Mouse (Mus musculus): ENCODE results near the gene Actr6. TPM values are rescaled to one million over a fixed set of nuclear protein-coding genes. Genes with fewer than 3 reads are reported as not detected.

The Actr6 gene
- polyA plus RNA-seq, 1 experiment from 2014 or later, result 50.9 TPM

DNA sequence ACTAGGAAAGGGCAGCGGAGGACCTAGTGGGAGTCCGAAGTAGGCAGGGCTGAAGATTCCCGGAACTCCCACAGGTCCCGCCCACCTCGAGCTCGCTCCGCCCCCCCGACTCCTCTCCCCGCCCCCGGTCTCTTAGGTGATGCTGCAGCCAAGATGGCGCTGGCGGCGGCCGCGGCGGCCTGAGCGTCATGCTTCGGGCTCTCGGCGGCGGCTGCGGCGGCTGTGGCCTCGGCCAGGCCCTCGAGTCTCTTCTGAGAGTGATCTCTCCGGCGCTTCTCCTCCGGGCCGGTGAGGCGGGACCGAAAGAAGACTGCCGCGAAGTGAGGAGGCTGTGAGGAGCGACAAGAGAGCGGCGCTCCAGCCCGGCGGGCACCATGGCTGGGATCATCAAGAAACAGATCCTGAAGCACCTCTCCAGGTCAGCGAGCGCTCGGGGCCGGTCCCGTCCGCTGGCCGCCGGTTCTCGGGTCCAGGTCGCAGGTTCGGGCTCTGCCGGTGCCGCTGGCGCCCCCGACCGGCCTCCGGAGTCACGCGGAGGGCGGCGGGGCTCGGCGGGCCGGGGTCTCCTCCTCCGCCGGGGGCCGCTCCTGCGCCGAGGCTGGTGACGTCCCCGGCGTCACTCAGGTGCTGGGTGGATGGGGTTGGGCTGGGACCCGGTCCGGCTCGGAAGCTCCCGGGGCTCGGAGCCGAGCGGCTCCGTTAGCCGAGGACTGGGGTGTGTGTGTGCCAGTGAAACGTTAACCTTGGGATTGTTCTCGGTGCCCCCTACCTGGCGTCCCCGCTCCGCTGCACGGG is 13.0 kb upstream of the Actr6 start, which contains the start of gene Uhrf1bp1l:
TSS of gene Uhrf1bp1l (plus strand) at position 121 of the 795 bp plus-strand sequence.
- Histone ChIP-seq H3K9me3 (replicated peaks; ENCODE audit: control insufficient read depth, low read length) (no peaks in the 10 kb centered on the region), H3K9ac (replicated peaks; ENCODE audit: low read length) (peak within 1 kb of the TSS; percentile 95), H3K27ac (replicated peaks; ENCODE audit: low read depth, low read length) (peak within 1 kb of the TSS; percentile 80), H3K4me3 (ENCODE audit: low read depth, low read length) (peak within 1 kb of the TSS; percentile 88), H3K4me2 (ENCODE audit: low read depth, low read length) (peak within 1 kb of the TSS; percentile 58), H3K4me1 (ENCODE audit: control insufficient read depth, insufficient read depth, low read length) (no peaks in the 10 kb centered on the region), H3K27me3 (ENCODE audit: control insufficient read depth, insufficient read depth, low read length) (no peaks in the 10 kb centered on the region), H3K36me3 (replicated peaks; ENCODE audit: control insufficient read depth, insufficient read depth, low read depth, low read length) (no peaks in the 10 kb centered on the region)
- under 1% methylated on average over 83 of the region's 85 CpGs for WGBS
- DNase-seq (ENCODE audit: low spot score) (peak; percentile 95), ATAC-seq (replicated peaks; ENCODE audit: insufficient number of reproducible peaks, low FRiP score, low TSS enrichment, low read depth) (peak; percentile 94)

DNA sequence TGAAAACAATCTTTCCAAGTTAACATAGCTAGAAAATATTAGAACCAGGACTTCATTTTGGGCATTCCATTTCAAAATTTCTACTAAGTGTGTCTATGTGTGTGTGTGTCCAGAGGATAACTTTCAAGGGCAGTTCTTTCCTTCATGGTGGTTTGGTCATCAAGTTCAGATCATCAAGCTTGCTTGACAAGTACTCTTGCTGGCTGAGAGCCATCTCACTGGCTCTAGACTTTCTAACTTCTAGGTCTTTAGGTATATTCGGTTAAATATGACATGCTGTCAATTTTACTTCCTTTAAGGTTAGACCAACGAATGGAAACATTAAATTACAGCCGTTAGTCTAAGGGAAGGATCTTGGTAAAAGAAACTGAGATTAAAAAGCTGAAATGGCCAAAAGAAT is 12.2 kb upstream of the Actr6 start:
- WGBS, result 30% methylated on average over 3 of the region's 3 CpGs
- H3K4me1 ChIP-seq (ENCODE audit: control insufficient read depth, insufficient read depth, low read length), result no peaks in the 10 kb centered on the region
- H3K27ac ChIP-seq (replicated peaks; ENCODE audit: low read depth, low read length), result no peak overlapping the region

DNA sequence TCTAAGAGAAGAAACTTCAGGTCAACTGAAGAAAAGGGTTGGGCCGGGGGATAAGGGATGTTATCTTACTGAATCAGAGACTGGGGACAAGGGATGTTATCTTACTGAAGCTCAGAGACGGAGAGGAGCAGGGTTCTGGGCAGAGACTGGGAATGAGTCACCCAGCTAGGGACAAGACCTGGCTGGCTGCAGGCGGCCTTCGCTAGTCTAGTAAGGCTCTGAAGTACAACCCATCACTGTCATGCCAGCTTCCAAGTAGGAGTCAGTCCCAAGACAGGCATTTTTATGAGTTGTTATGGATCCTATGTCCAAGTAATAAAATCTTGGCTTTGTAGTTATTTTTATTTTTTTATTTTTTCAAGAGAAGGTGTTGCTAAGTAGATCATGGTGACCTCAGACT is 11.2 kb upstream of the Actr6 start:
- no peaks in the 10 kb centered on the region for H3K27me3 ChIP-seq (ENCODE audit: control insufficient read depth, insufficient read depth, low read length)
- no peaks in the 10 kb centered on the region for H3K36me3 ChIP-seq (replicated peaks; ENCODE audit: control insufficient read depth, insufficient read depth, low read depth, low read length)
- ATAC-seq (replicated peaks; ENCODE audit: insufficient number of reproducible peaks, low FRiP score, low TSS enrichment, low read depth), result no peak
- H3K9ac ChIP-seq (replicated peaks; ENCODE audit: low read length), result no peak overlapping the region
- no peak overlapping the region for H3K27ac ChIP-seq (replicated peaks; ENCODE audit: low read depth, low read length)
- H3K4me2 ChIP-seq (ENCODE audit: low read depth, low read length), result no peak overlapping the region
- no peaks in the 10 kb centered on the region for H3K4me1 ChIP-seq (ENCODE audit: control insufficient read depth, insufficient read depth, low read length)
- WGBS, result 91% methylated on average over 4 of the region's 4 CpGs
- no peak overlapping the region for H3K4me3 ChIP-seq (ENCODE audit: low read depth, low read length)
- DNase-seq (ENCODE audit: low spot score), result no peak
- no peaks in the 10 kb centered on the region for H3K9me3 ChIP-seq (replicated peaks; ENCODE audit: control insufficient read depth, low read length)

More for the DNA sequence above, 12.2 kb upstream of the Actr6 start:
- H3K9me3 ChIP-seq (replicated peaks; ENCODE audit: control insufficient read depth, low read length), result no peaks in the 10 kb centered on the region
- ATAC-seq (replicated peaks; ENCODE audit: insufficient number of reproducible peaks, low FRiP score, low TSS enrichment, low read depth) (no peak), DNase-seq (ENCODE audit: low spot score) (no peak)
- H3K4me3 ChIP-seq (ENCODE audit: low read depth, low read length), result peak overlapping the region; percentile 88
- H3K27me3 ChIP-seq (ENCODE audit: control insufficient read depth, insufficient read depth, low read length), result no peaks in the 10 kb centered on the region
- H3K36me3 ChIP-seq (replicated peaks; ENCODE audit: control insufficient read depth, insufficient read depth, low read depth, low read length), result no peaks in the 10 kb centered on the region
- H3K9ac ChIP-seq (replicated peaks; ENCODE audit: low read length), result no peak overlapping the region
- H3K4me2 ChIP-seq (ENCODE audit: low read depth, low read length), result peak overlapping the region; percentile 34

DNA sequence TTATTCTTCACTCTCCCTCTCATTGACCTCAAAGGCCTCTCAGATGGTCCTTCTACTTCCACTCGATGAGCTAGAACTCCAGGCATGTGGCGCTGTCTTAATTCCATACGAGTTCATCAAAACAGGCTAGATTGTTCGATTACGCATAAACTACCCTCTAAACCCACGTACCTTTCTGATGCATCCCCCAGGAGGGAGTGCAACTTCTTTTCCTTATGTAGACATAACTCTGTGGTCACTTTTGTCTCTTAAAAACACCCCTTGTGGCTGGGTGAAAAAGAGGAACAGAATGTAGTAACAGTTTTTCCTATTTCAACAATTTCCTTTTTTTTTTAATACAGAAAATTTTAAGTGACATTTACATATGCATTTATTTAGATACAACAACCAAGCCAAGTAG is 8.9 kb upstream of the Actr6 start:
- Histone ChIP-seq H3K4me2 (ENCODE audit: low read depth, low read length) (no peak overlapping the region), H3K9ac (replicated peaks; ENCODE audit: low read length) (no peak overlapping the region), H3K36me3 (replicated peaks; ENCODE audit: control insufficient read depth, insufficient read depth, low read depth, low read length) (no peaks in the 10 kb centered on the region), H3K4me1 (ENCODE audit: control insufficient read depth, insufficient read depth, low read length) (no peaks in the 10 kb centered on the region), H3K27ac (replicated peaks; ENCODE audit: low read depth, low read length) (no peak overlapping the region), H3K27me3 (ENCODE audit: control insufficient read depth, insufficient read depth, low read length) (no peaks in the 10 kb centered on the region), H3K4me3 (ENCODE audit: low read depth, low read length) (no peak overlapping the region), H3K9me3 (replicated peaks; ENCODE audit: control insufficient read depth, low read length) (no peaks in the 10 kb centered on the region)
- WGBS, result 80% methylated on average over 6 of the region's 6 CpGs
- DNase-seq (ENCODE audit: low spot score), result no peak
- no peak for ATAC-seq (replicated peaks; ENCODE audit: insufficient number of reproducible peaks, low FRiP score, low TSS enrichment, low read depth)

DNA sequence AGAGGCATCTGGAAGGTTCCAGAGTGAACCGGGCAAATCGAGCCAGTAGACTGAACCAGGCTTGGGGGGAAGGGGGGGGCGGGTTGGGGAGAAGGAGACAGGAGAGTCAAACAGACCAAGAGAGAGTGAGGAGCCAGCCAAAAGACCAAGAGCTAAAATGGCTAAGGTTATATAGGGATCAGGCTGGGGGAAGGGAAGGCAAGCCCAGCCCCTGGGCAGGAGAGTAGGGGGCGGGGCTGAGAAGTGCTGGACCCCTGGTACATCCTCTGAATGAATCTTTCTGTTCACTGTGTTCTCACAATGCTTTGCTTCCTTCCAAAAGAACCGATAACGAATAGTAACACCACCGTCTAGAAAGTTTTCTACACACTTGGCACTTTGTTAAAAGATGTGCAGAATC is 7.6 kb upstream of the Actr6 start:
- Histone ChIP-seq H3K36me3 (replicated peaks; ENCODE audit: control insufficient read depth, insufficient read depth, low read depth, low read length) (no peaks in the 10 kb centered on the region), H3K4me2 (ENCODE audit: low read depth, low read length) (no peak overlapping the region), H3K27me3 (ENCODE audit: control insufficient read depth, insufficient read depth, low read length) (no peaks in the 10 kb centered on the region), H3K9ac (replicated peaks; ENCODE audit: low read length) (no peak overlapping the region), H3K4me3 (ENCODE audit: low read depth, low read length) (no peak overlapping the region), H3K27ac (replicated peaks; ENCODE audit: low read depth, low read length) (no peak overlapping the region), H3K9me3 (replicated peaks; ENCODE audit: control insufficient read depth, low read length) (no peaks in the 10 kb centered on the region), H3K4me1 (ENCODE audit: control insufficient read depth, insufficient read depth, low read length) (no peaks in the 10 kb centered on the region)
- no peak for DNase-seq (ENCODE audit: low spot score)
- 51% methylated on average over 7 of the region's 7 CpGs for WGBS
- no peak for ATAC-seq (replicated peaks; ENCODE audit: insufficient number of reproducible peaks, low FRiP score, low TSS enrichment, low read depth)

DNA sequence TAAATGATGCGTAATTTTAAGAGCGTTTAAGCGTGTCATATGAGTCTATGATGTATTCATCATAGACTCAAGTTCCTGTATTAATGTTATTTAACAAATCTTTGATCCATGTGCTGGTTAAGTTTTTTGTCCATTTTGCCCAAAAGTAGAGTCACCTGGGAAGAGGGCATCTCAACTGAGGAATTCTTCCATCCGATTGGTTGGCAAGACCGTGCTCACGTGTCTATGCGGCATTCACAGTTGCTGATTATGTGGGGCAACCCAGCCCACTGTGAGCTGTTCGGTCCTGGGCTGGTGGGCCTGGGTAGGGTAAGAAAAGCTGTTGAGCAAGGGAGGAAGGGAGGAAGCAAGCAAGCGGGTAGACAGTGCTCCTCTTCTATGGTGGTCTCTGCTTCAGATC is 6.3 kb upstream of the Actr6 start:
- no peak for DNase-seq (ENCODE audit: low spot score)

DNA sequence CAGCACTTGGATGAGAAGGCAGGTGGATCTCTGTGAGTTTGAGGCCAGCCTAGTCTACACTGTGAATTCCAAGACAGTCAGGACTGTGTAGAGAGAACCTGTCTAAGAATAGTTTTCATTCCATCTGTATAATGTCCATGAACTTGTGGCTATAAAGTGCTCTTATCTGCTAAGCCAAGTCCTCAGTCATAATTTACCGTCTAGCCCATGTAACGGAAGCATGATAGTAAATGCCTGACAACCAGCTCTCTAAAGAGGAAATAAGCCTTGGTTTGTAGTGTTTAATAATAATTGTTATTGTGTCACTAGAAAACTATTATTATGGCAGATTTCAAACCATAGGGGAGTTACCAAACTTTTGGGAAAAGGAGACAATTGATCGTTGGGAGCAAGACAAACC is 5.8 kb upstream of the Actr6 start:
- 91% methylated on average over 3 of the region's 3 CpGs for WGBS
- DNase-seq (ENCODE audit: low spot score) (no peak), ATAC-seq (replicated peaks; ENCODE audit: insufficient number of reproducible peaks, low FRiP score, low TSS enrichment, low read depth) (no peak)
- Histone ChIP-seq H3K27ac (replicated peaks; ENCODE audit: low read depth, low read length) (no peak overlapping the region), H3K27me3 (ENCODE audit: control insufficient read depth, insufficient read depth, low read length) (no peaks in the 10 kb centered on the region), H3K36me3 (replicated peaks; ENCODE audit: control insufficient read depth, insufficient read depth, low read depth, low read length) (no peaks in the 10 kb centered on the region), H3K4me1 (ENCODE audit: control insufficient read depth, insufficient read depth, low read length) (no peaks in the 10 kb centered on the region), H3K4me2 (ENCODE audit: low read depth, low read length) (no peak overlapping the region), H3K9ac (replicated peaks; ENCODE audit: low read length) (no peak overlapping the region), H3K4me3 (ENCODE audit: low read depth, low read length) (no peak overlapping the region), H3K9me3 (replicated peaks; ENCODE audit: control insufficient read depth, low read length) (no peaks in the 10 kb centered on the region)

More for the DNA sequence above, 6.3 kb upstream of the Actr6 start:
- H3K9me3 ChIP-seq (replicated peaks; ENCODE audit: control insufficient read depth, low read length), result no peaks in the 10 kb centered on the region
- H3K27me3 ChIP-seq (ENCODE audit: control insufficient read depth, insufficient read depth, low read length), result no peaks in the 10 kb centered on the region
- no peak overlapping the region for H3K9ac ChIP-seq (replicated peaks; ENCODE audit: low read length)
- H3K4me3 ChIP-seq (ENCODE audit: low read depth, low read length), result no peak overlapping the region
- WGBS, result 92% methylated on average over 9 of the region's 9 CpGs
- H3K4me1 ChIP-seq (ENCODE audit: control insufficient read depth, insufficient read depth, low read length), result no peaks in the 10 kb centered on the region
- no peaks in the 10 kb centered on the region for H3K36me3 ChIP-seq (replicated peaks; ENCODE audit: control insufficient read depth, insufficient read depth, low read depth, low read length)
- H3K27ac ChIP-seq (replicated peaks; ENCODE audit: low read depth, low read length), result no peak overlapping the region
- ATAC-seq (replicated peaks; ENCODE audit: insufficient number of reproducible peaks, low FRiP score, low TSS enrichment, low read depth), result no peak
- no peak overlapping the region for H3K4me2 ChIP-seq (ENCODE audit: low read depth, low read length)

DNA sequence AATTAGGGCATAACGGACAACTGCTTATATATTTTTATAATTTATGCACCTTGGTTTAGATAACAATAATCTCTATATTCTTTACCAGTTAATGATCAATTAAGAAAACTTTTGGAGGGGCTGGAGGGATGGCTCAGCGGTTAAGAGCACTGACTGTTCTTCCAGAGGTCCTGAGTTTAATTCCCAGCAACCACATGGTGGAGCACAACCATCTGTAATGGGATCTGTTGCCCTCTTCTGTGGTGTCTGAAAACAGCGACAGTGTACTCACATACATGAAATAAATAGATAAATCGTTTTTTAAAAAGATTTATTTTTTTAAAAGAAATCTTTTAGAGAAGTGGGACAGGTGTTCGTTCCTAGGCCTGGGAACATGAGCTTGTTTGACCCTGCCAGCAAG is 5.0 kb upstream of the Actr6 start:
- Histone ChIP-seq H3K4me2 (ENCODE audit: low read depth, low read length) (no peak overlapping the region), H3K4me3 (ENCODE audit: low read depth, low read length) (no peak overlapping the region), H3K27me3 (ENCODE audit: control insufficient read depth, insufficient read depth, low read length) (no peaks in the 10 kb centered on the region), H3K4me1 (ENCODE audit: control insufficient read depth, insufficient read depth, low read length) (no peaks in the 10 kb centered on the region), H3K9me3 (replicated peaks; ENCODE audit: control insufficient read depth, low read length) (no peaks in the 10 kb centered on the region), H3K9ac (replicated peaks; ENCODE audit: low read length) (no peak overlapping the region), H3K27ac (replicated peaks; ENCODE audit: low read depth, low read length) (no peak overlapping the region), H3K36me3 (replicated peaks; ENCODE audit: control insufficient read depth, insufficient read depth, low read depth, low read length) (no peaks in the 10 kb centered on the region)
- ATAC-seq (replicated peaks; ENCODE audit: insufficient number of reproducible peaks, low FRiP score, low TSS enrichment, low read depth) (no peak), DNase-seq (ENCODE audit: low spot score) (no peak)
- 46% methylated on average over 5 of the region's 5 CpGs for WGBS
